Mouse (Mus musculus) limb, embryonic 10.5 days (tissue): ENCODE results near the gene Cckbr. TPM values are rescaled to one million over a fixed set of nuclear protein-coding genes. Genes with fewer than 3 reads are reported as not detected.

Experiments used
- DNase-seq: peaks from one replicate; pipeline ENCODE4 v3.0.0-alpha.2; 2017; ENCODE audit warnings: low spot score
- H3K27ac ChIP-seq: fragments of 300-500 bp; sonication (generic); 2 replicates; pipeline ENCODE4 v1.5.1; 2016; ENCODE audit warnings: mild to moderate bottlenecking
- H3K27me3 ChIP-seq: fragments of 300-500 bp; sonication (generic); 2 replicates; pipeline ENCODE4 v1.6.1; 2016; ENCODE audit warnings: low read depth, mild to moderate bottlenecking; ENCODE audit not compliant: poor library complexity, severe bottlenecking
- H3K36me3 ChIP-seq: fragments of 300-500 bp; sonication (generic); 2 replicates; pipeline ENCODE4 v1.6.1; 2016; ENCODE audit warnings: mild to moderate bottlenecking, moderate library complexity
- H3K4me1 ChIP-seq: fragments of 300-500 bp; sonication (generic); 2 replicates; pipeline ENCODE4 v1.6.1; 2016
- H3K4me3 ChIP-seq: fragments of 300-500 bp; sonication (generic); 2 replicates; pipeline ENCODE4 v1.5.1; 2016; ENCODE audit warnings: mild to moderate bottlenecking, moderate library complexity
- H3K9me3 ChIP-seq: fragments of 300-500 bp; sonication (generic); replicated peaks from 2 replicates; pipeline ENCODE4 v1.6.1; 2016; ENCODE audit warnings: mild to moderate bottlenecking
- WGBS: fragments of 180-500 bp; shearing (Covaris S2); methylation state at CpG from one replicate; pipeline ENCODE4 v1.1.7; 2016; 5-methylcytosine and 5-hydroxymethylcytosine counted together
- polyA plus RNA-seq: library from polyadenylated mRNA; unstranded; fragments of >200 nt; fragmentation: Nextera tagmentation; extraction: Ambion mirVana; gene quantifications from 2 replicates; pipeline ENCODE4 v1.2.1, GENCODE M21; 2016

The Cckbr gene
- polyA plus RNA-seq, 1 experiment from 2014 or later, result 0.05 TPM

GRCm38 (mm10) chr7:105481505-105482411, 56.2 kb downstream of the Cckbr start, which contains the start of gene Cavin3:
Gene Cavin3, minus strand, starts transcription at chr7:105482300.
- peak within 1 kb of the TSS; percentile 86 for H3K27ac ChIP-seq
- no peaks in the 10 kb centered on the region for H3K9me3 ChIP-seq
- WGBS, result 3% methylated on average over 59 of the region's 63 CpGs
- peak within 1 kb of the TSS; percentile 60 for H3K4me3 ChIP-seq
- H3K4me1 ChIP-seq, result peaks cover 15% of the 10 kb centered on the region
- no peaks in the 10 kb centered on the region for H3K36me3 ChIP-seq
- DNase-seq, result peak; percentile 72
- peaks cover 45% of the 10 kb centered on the region for H3K27me3 ChIP-seq

DNA sequence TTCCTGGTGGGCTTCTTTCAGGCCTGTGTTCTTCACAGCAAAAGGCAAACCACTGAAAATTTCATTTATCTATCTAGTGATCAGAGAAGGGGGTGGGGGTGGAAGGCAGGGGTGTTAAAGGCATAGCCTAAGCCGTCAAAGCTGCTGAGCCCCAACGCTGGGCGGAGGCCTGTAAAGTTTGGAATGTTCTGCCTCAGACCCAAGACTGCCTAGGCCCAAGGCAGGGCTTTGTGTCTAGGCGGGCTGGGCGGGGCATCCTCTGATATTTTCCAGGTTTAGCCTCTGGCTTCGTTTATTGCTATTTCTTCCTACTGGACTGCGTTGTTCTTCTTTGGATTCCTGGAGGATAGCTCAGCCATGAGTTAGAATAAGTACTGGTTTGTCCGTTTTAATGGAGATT, 56.9 kb downstream of the Cckbr start:
- H3K36me3 ChIP-seq, result no peaks in the 10 kb centered on the region
- DNase-seq, result peak; percentile 49
- peaks cover 15% of the 10 kb centered on the region for H3K4me1 ChIP-seq
- peak overlapping the region; percentile 60 for H3K4me3 ChIP-seq
- no peaks in the 10 kb centered on the region for H3K9me3 ChIP-seq
- peak overlapping the region; percentile 86 for H3K27ac ChIP-seq
- peaks cover 45% of the 10 kb centered on the region for H3K27me3 ChIP-seq
- WGBS, result 37% methylated on average over 8 of the region's 8 CpGs

DNA sequence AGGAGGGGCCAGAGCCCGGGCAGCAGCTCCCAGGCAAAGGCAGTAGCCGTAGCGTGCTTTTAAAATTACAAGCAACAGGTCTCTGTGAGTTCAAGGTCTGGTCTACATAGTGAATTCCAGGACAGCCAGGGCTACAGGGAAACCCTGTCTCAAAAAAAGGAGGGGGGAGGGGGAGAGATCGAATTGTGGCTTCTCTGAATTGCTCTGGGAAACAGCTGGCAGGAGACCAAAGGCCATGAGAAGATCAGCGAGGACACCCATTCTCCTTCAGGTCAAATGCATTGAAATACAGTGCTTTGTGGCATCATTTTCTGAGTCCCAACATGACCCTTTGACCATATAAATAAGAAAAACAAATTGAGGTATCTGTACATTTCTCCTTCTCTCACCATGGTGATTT, 59.5 kb downstream of the Cckbr start:
- Histone ChIP-seq H3K27ac (no peak overlapping the region), H3K4me3 (no peak overlapping the region), H3K36me3 (no peaks in the 10 kb centered on the region), H3K27me3 (peaks cover 35% of the 10 kb centered on the region), H3K4me1 (peaks cover 15% of the 10 kb centered on the region), H3K9me3 (no peaks in the 10 kb centered on the region)
- 78% methylated on average over 5 of the region's 5 CpGs for WGBS
- DNase-seq, result no peak

- no peak for DNase-seq
- H3K4me1 ChIP-seq, result peaks cover 3% of the 10 kb centered on the region
- no peak overlapping the region for H3K27ac ChIP-seq
- 80% methylated on average over 6 of the region's 6 CpGs for WGBS
- peaks cover 13% of the 10 kb centered on the region for H3K27me3 ChIP-seq
- no peaks in the 10 kb centered on the region for H3K9me3 ChIP-seq
- no peak overlapping the region for H3K4me3 ChIP-seq
- no peaks in the 10 kb centered on the region for H3K36me3 ChIP-seq
These were observed 61.8 kb downstream of the Cckbr start for GRCm38 (mm10) chr7:105487104-105487876.

DNA sequence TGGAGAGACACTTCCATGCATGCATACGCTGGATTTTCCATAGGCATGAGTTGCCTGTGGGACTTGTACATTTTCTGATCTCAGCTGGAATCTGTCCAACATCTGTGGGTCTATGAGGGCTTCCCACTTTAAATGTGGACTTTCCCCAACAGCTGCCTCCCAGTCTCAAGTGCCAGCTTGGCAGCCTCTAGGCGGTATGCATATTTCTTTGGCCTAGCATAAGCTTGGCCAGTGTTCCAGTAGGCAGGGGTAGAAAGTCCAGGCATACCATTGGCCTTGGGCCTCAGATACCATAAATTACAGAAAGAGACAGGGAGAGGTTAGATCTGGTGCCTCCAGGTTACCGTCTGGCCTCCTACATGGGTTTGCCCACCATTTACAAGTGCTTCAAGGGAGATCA, 72.3 kb downstream of the Cckbr start:
- H3K27ac ChIP-seq, result no peak overlapping the region
- DNase-seq, result no peak
- H3K27me3 ChIP-seq, result no peaks in the 10 kb centered on the region
- no peak overlapping the region for H3K4me3 ChIP-seq
- no peaks in the 10 kb centered on the region for H3K36me3 ChIP-seq
- H3K9me3 ChIP-seq, result no peaks in the 10 kb centered on the region
- H3K4me1 ChIP-seq, result no peaks in the 10 kb centered on the region
- WGBS, result 87% methylated on average over 3 of the region's 3 CpGs

DNA sequence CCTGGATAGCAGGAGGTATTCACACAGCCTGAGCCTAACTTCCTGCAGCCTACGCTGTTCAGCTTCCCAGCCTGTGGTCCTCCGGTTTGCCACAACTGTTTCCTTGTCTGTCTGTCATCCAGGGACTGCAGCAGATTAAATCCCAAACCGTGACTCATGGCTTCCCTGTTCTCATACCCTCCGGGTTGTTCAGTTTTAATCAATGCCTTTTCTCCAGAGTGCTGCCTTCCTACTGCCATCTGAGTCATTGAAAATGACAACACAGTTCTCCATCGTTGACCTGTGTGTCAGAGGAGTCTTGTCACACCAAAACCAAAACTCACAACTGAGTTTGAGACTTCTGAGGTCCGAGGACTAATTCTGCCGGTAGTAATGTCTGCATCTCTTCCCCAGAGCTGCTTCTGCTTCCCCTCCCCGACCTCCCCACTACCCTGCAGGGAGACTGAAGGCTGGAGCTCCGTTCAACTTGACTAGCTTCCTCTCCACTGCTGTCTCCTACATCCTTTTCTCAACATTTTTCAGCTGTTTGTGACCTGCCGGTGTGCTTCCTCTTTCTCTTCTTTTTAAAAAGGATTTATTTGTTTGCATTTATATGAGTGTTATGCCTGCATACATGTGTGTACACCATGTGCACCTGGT, 73.4 kb downstream of the Cckbr start:
- Histone ChIP-seq H3K27ac (no peak overlapping the region), H3K36me3 (no peaks in the 10 kb centered on the region), H3K4me1 (no peaks in the 10 kb centered on the region), H3K27me3 (no peaks in the 10 kb centered on the region), H3K9me3 (no peaks in the 10 kb centered on the region), H3K4me3 (no peak overlapping the region)
- 66% methylated on average over 10 of the region's 10 CpGs for WGBS
- no peak for DNase-seq

GRCm38 (mm10) chr7:105499676-105500075, 74.1 kb downstream of the Cckbr start:
- no peak for DNase-seq
- Histone ChIP-seq H3K4me1 (no peaks in the 10 kb centered on the region), H3K4me3 (no peak overlapping the region), H3K9me3 (no peaks in the 10 kb centered on the region), H3K27me3 (no peaks in the 10 kb centered on the region), H3K27ac (no peak overlapping the region), H3K36me3 (no peaks in the 10 kb centered on the region)
- 88% methylated on average over 1 of the region's 1 CpGs for WGBS

GRCm38 (mm10) chr7:105501984-105502383, 76.5 kb downstream of the Cckbr start:
- DNase-seq, result no peak
- Histone ChIP-seq H3K27me3 (no peaks in the 10 kb centered on the region), H3K4me1 (no peaks in the 10 kb centered on the region), H3K36me3 (no peaks in the 10 kb centered on the region), H3K4me3 (no peak overlapping the region), H3K9me3 (no peaks in the 10 kb centered on the region), H3K27ac (no peak overlapping the region)
- 92% methylated on average over 4 of the region's 4 CpGs for WGBS

DNA sequence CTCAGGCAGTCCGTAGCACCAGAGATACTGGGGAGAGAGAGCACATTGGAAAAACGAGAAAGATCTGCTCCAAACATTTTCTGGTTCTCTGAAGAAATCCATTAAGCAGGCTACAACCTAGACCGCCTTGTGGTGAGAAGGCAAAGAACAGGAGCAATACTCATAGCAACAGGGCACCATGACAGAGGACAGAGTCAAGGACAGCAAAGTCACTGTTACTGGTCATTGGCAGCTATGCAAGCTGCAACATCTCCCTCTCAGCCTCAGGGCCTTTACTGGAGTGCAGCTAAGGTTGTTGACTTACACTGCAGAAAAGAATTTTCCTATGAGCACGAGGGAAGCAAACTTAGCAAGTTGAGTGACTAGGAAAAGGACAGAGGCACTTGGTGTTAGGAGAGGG, 81.7 kb downstream of the Cckbr start:
- Histone ChIP-seq H3K27me3 (no peaks in the 10 kb centered on the region), H3K4me1 (no peaks in the 10 kb centered on the region), H3K9me3 (no peaks in the 10 kb centered on the region), H3K36me3 (no peaks in the 10 kb centered on the region), H3K4me3 (no peak overlapping the region), H3K27ac (no peak overlapping the region)
- WGBS, result 65% methylated on average over 4 of the region's 4 CpGs
- DNase-seq, result no peak

- H3K27me3 ChIP-seq, result peaks cover 6% of the 10 kb centered on the region; the same call in 1 of the 2 replicates
- no peaks in the 10 kb centered on the region for H3K9me3 ChIP-seq
- DNase-seq, result no peak
- H3K4me1 ChIP-seq, result peaks cover 2% of the 10 kb centered on the region; the same call in 1 of the 2 replicates
- WGBS, result 91% methylated on average over 5 of the region's 5 CpGs
- H3K36me3 ChIP-seq, result no peaks in the 10 kb centered on the region
- H3K4me3 ChIP-seq, result no peak overlapping the region
- no peak overlapping the region for H3K27ac ChIP-seq
These were observed 84.6 kb downstream of the Cckbr start for GRCm38 (mm10) chr7:105510143-105510542.

DNA sequence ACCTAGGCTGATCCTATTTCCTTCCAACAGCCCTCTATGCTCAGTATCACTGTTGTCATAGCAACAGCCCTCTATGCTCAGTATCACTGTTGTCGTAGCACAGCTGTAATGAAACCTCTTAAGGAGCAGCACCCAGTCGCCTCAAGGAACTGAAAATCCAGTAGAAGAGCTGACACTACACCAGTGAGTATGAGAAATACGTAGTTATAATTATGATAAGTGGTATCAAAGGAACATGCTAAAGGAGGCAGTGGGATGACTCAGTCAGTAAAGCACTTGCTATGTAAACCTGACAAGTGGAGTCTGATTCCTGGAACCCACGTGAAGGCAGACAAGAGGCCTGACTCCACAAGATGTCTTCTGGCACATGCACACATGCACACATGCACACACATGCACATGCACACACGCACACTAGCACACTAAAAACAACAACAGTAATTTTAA, 88.3 kb downstream of the Cckbr start:
- Histone ChIP-seq H3K4me1 (peaks cover 3% of the 10 kb centered on the region; the same call in 1 of the 2 replicates), H3K27ac (no peak overlapping the region), H3K4me3 (no peak overlapping the region), H3K36me3 (no peaks in the 10 kb centered on the region), H3K27me3 (peaks cover 36% of the 10 kb centered on the region), H3K9me3 (no peaks in the 10 kb centered on the region)
- 56% methylated on average over 5 of the region's 5 CpGs for WGBS
- DNase-seq, result no peak

DNA sequence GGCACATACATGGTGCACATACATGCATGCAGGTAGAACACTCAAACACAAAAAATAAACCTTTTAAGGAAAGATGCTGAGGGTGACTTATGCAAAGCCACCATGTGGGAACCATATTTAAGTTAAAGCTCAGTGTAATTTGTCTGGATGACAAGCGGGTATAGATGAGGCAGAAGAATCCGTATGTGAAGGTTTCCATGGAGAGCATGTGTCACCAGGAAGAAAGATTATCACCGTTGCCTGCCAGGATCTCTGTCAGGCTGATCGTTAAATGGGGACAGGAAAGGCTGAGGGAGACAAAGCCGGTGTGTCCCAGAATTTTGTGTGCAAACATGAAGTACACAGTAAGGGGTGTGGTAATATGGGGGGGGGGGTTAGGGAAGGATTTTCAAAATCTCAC, 89.0 kb downstream of the Cckbr start:
- no peak overlapping the region for H3K27ac ChIP-seq
- peaks cover 43% of the 10 kb centered on the region for H3K27me3 ChIP-seq
- H3K36me3 ChIP-seq, result no peaks in the 10 kb centered on the region
- H3K4me3 ChIP-seq, result no peak overlapping the region
- H3K9me3 ChIP-seq, result no peaks in the 10 kb centered on the region
- 40% methylated on average over 5 of the region's 5 CpGs for WGBS
- H3K4me1 ChIP-seq, result peaks cover 5% of the 10 kb centered on the region; the same call in 1 of the 2 replicates
- no peak for DNase-seq
